Mouse (Mus musculus) CH12.LX (cell line): ENCODE measurements at regions not wholly inside any gene's neighbourhood (a gene's known extent, or its start where the extent isn't known, plus 50 kb on each side); places are given as distances from the start of the nearest gene placed in this dataset.
"Not testable (repeated sequence)": the region's sequence is repeated elsewhere in the genome, so short reads cannot be mapped to it uniquely, and the experiment has no call there.

ENCODE experiments used
- DNase-seq: peaks from one replicate; pipeline ENCODE4 v3.0.0-alpha.2; 2013; ENCODE audit errors: extremely low read depth
- H3K27ac ChIP-seq: 2 replicates; pipeline ENCODE4 v1.5.1; 2012; ENCODE audit warnings: low read depth, mild to moderate bottlenecking, control low read depth, moderate library complexity; ENCODE audit not compliant: insufficient read depth
- H3K27me3 ChIP-seq: replicated peaks from 2 replicates; pipeline ENCODE3; 2012; ENCODE audit warnings: inconsistent platforms
- H3K36me3 ChIP-seq, 2 experiments: replicated peaks in 1 of 2; 2 replicates each; pipeline versions ENCODE3 to v1.6.1; 2012; ENCODE audit warnings: inconsistent platforms in 1 of 2, low read length in 1 of 2, mild to moderate bottlenecking in 1 of 2, mixed read lengths in 1 of 2, moderate library complexity in 1 of 2; ENCODE audit not compliant: control insufficient read depth in 1 of 2, insufficient read depth in 1 of 2
- H3K4me1 ChIP-seq, 2 experiments: 2 replicates each; pipeline ENCODE4 v1.6.1; 2012; ENCODE audit warnings: inconsistent platforms in 1 of 2, moderate library complexity in 1 of 2; ENCODE audit not compliant: insufficient read depth in 2 of 2, control insufficient read depth in 1 of 2
- H3K4me2 ChIP-seq: 2 replicates; pipeline ENCODE4 v1.6.1; 2012; ENCODE audit warnings: low read depth, mild to moderate bottlenecking, control low read depth; ENCODE audit not compliant: poor library complexity, insufficient read depth, severe bottlenecking
- H3K4me3 ChIP-seq, 3 experiments: fragments of 150-350 bp in 1 of 3; sonication (generic) in 1 of 3; replicated peaks in 1 of 3; 2 replicates each; pipeline versions ENCODE3 to v1.5.1; 2011 to 2012; ENCODE audit warnings: low read depth in 2 of 3, low read length in 2 of 3, mild to moderate bottlenecking in 2 of 3, moderate library complexity in 2 of 3, control low read depth in 1 of 3, improper control_type of control experiment in 1 of 3, inconsistent platforms in 1 of 3, mixed read lengths in 1 of 3; ENCODE audit not compliant: poor library complexity in 1 of 3
- H3K79me2 ChIP-seq: replicated peaks from 2 replicates; pipeline ENCODE4 v1.6.1; 2012; ENCODE audit warnings: mild to moderate bottlenecking, moderate library complexity; ENCODE audit not compliant: control insufficient read depth, poor library complexity, insufficient read depth, severe bottlenecking; ENCODE audit errors: extremely low read depth
- H3K9ac ChIP-seq: 2 replicates; pipeline ENCODE4 v1.6.1; 2012; ENCODE audit warnings: low read depth, mild to moderate bottlenecking, control low read depth, moderate library complexity; ENCODE audit not compliant: insufficient read depth
- H3K9me3 ChIP-seq: replicated peaks from 2 replicates; pipeline ENCODE3; 2012; ENCODE audit warnings: low read length, inconsistent platforms, mixed read lengths
- BHLHE40 ChIP-seq: IDR thresholded peaks from 2 replicates; pipeline ENCODE4 v1.6.1; 2011; ENCODE audit warnings: mild to moderate bottlenecking, low read depth, low read length, improper control_type of control experiment
- CHD1 ChIP-seq: IDR thresholded peaks from 2 replicates; pipeline ENCODE4 v1.6.1; 2012; ENCODE audit warnings: low read depth, low read length, improper control_type of control experiment, inconsistent platforms
- CTCF ChIP-seq, 2 experiments: IDR thresholded peaks in 1 of 2; conservative IDR thresholded peaks in 1 of 2; 2 replicates each; pipeline ENCODE4 v1.5.1; 2011 to 2012; ENCODE audit warnings: low read depth in 2 of 2, low read length in 2 of 2, improper control_type of control experiment in 1 of 2, inconsistent platforms in 1 of 2, mild to moderate bottlenecking in 1 of 2, moderate library complexity in 1 of 2
- ELF1 ChIP-seq: IDR thresholded peaks from 2 replicates; pipeline ENCODE4 v1.6.1; 2014; ENCODE audit warnings: low read depth, mild to moderate bottlenecking, inconsistent platforms, low read length, improper control_type of control experiment
- EP300 ChIP-seq: IDR thresholded peaks from 2 replicates; pipeline ENCODE4 v1.6.1; 2011; ENCODE audit warnings: low read length, improper control_type of control experiment
- GABPA ChIP-seq: IDR thresholded peaks from 2 replicates; pipeline ENCODE4 v1.6.1; 2012; ENCODE audit warnings: low read depth, low read length, improper control_type of control experiment, inconsistent platforms; ENCODE audit not compliant: insufficient replicate concordance
- KAT2A ChIP-seq: IDR thresholded peaks from 2 replicates; pipeline ENCODE4 v1.6.1; 2012; ENCODE audit warnings: low read length, improper control_type of control experiment, inconsistent platforms; ENCODE audit not compliant: insufficient replicate concordance
- MAFK ChIP-seq: IDR thresholded peaks from 2 replicates; pipeline ENCODE4 v1.6.1; 2011; ENCODE audit warnings: low read length, improper control_type of control experiment; ENCODE audit not compliant: insufficient replicate concordance
- MAZ ChIP-seq: IDR thresholded peaks from 2 replicates; pipeline ENCODE4 v1.6.1; 2012; ENCODE audit warnings: low read depth, mild to moderate bottlenecking, inconsistent platforms, low read length, improper control_type of control experiment, moderate library complexity
- MEF2A ChIP-seq: IDR thresholded peaks from 2 replicates; pipeline ENCODE4 v1.6.1; 2014; ENCODE audit warnings: low read depth, mild to moderate bottlenecking, inconsistent platforms, low read length, improper control_type of control experiment, borderline replicate concordance
- MXI1 ChIP-seq: IDR thresholded peaks from 2 replicates; pipeline ENCODE4 v1.6.1; 2011; ENCODE audit warnings: mild to moderate bottlenecking, low read depth, low read length, improper control_type of control experiment
- MYC ChIP-seq: IDR thresholded peaks from 2 replicates; pipeline ENCODE4 v1.6.1; 2011; ENCODE audit warnings: low read depth, mild to moderate bottlenecking, improper control_type of control experiment, low read length
- POLR2A ChIP-seq: IDR thresholded peaks from 2 replicates; pipeline ENCODE4 v1.6.1; 2011; ENCODE audit warnings: low read depth, mild to moderate bottlenecking, improper control_type of control experiment, low read length
- RCOR1 ChIP-seq: conservative IDR thresholded peaks from 2 replicates; pipeline ENCODE4 v1.6.1; 2012; ENCODE audit warnings: low read depth, mild to moderate bottlenecking, inconsistent platforms, low read length, improper control_type of control experiment
- SMC3 ChIP-seq: IDR thresholded peaks from 2 replicates; pipeline ENCODE4 v1.6.1; 2011; ENCODE audit warnings: low read depth, low read length, improper control_type of control experiment
- ZC3H11A ChIP-seq: IDR thresholded peaks from 2 replicates; pipeline ENCODE4 v1.6.1; 2012; ENCODE audit warnings: low read depth, mild to moderate bottlenecking, inconsistent platforms, low read length, improper control_type of control experiment
- dilution Hi-C: fragments of 300-500 bp; cut with MboI; formaldehyde crosslinking; loops from 2 replicates; pipeline ENCODE4 v1.14.3; 2020; ENCODE audit warnings: low sequenced_read_pairs; ENCODE audit not compliant: extremely low pct_unique_long_range_greater_than_20kb, extremely low pct_ligation_motif_present
- in situ Hi-C: fragments of 300-500 bp; cut with MboI; formaldehyde crosslinking; loops from 3 replicates; pipeline ENCODE4 v1.14.3; 2019; ENCODE audit warnings: low sequenced_read_pairs, low pct_ligation_motif_present, low pct_unique_long_range_greater_than_20kb, mixed read lengths

DNA sequence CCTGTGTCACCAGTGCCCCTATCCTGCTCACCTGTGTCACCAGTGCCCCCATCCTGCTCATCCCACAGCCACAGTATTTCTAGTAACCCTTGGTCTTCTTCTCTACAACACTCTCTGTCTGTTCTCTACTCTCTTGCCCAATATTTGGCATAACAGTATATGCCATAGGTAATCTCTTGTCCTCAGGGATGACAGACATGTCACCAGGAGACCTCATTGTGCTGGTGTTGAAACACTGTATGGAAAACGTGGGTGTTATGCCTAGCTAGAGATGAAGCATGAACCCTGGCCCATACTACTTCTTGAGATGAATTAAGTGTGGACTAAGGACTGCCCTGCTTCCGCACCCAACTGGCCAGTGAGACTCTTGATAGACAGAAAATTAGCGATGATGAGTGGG, 241.4 kb downstream of the Bcl11a start:
- H3K4me1 ChIP-seq, result no peaks in the 10 kb centered on the region
- no peak for TF ChIP-seq MEF2A
- no peak for TF ChIP-seq ZC3H11A
- TF ChIP-seq KAT2A, result no peak
- TF ChIP-seq MAFK, result no peak
- no peak for TF ChIP-seq CTCF (conservative IDR thresholded peaks at IDR 0.05 in 1 of 2, IDR thresholded peaks at IDR 0.05 in 1 of 2; ENCODE audit: low read depth in 2 of 2, low read length in 2 of 2)
- no peak for TF ChIP-seq POLR2A
- no peak for TF ChIP-seq MYC
- TF ChIP-seq, all 38 proteins: peak for 0

DNA sequence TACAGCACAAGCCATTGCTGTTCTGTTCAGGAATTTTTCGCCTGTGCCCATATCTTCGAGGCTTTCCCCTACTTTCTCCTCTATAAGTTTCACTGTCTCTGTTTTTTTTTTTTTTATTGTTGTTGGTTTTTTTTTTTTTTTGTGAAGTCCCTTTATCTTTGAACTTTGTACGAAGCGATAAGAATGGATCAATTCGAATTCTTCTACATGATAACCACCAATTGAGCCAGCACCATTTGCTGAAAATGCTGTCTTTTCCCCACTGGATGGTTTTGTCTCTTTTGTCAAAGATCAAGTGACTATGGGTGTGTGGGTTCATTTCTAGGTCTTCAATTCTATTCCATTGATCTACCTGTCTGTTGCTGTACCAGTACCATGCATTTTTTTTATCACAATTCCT, 244.6 kb downstream of the Bcl11a start:
- H3K4me1 ChIP-seq, H3K27me3 ChIP-seq, H3K4me2 ChIP-seq, H3K9me3 ChIP-seq, H3K36me3 ChIP-seq, dilution Hi-C loops, DNase-seq, H3K4me3 ChIP-seq, in situ Hi-C loops, H3K9ac ChIP-seq, H3K79me2 ChIP-seq, H3K27ac ChIP-seq: not testable (repeated sequence)

More for the DNA sequence above, 241.4 kb downstream of the Bcl11a start:
- Histone ChIP-seq H3K9ac (no peak overlapping the region), H3K36me3 (no peaks in the 10 kb centered on the region), H3K79me2 (no peaks in the 10 kb centered on the region), H3K4me2 (no peak overlapping the region), H3K9me3 (no peaks in the 10 kb centered on the region), H3K4me3 (no peak overlapping the region), H3K27ac (no peak overlapping the region), H3K27me3 (no peaks in the 10 kb centered on the region)
- in situ Hi-C loops (no loop called here), dilution Hi-C loops (no loop called here)
- no peak for DNase-seq

DNA sequence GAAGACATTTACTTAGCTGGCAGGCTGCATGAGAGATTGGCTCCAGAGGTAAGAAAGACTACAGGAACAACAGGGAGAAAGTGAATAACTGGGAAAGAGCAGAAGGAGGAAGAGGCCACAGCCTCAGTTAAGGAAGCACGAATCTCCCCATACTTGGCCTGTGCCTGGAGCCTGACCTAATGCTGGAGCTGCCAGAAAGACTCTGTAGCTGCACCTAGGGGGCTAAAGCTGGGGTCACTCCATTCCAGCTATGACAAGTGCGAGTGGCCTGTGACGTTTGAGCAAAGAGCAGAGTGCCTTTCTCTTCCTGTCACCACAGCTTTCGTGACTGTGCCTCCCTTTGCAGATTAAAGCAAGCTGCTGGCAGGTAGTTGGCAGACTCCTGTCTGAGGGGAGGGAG, 250.6 kb downstream of the Bcl11a start:
- Histone ChIP-seq H3K79me2 (no peaks in the 10 kb centered on the region), H3K27me3 (no peaks in the 10 kb centered on the region), H3K4me3 (no peak overlapping the region), H3K27ac (no peak overlapping the region), H3K36me3 (no peaks in the 10 kb centered on the region), H3K9ac (no peak overlapping the region), H3K4me1 (0 out of 4 replicates have a peak, but pooled peaks cover 0 to 7% of the 10 kb centered on the region in 2 experiments), H3K9me3 (no peaks in the 10 kb centered on the region), H3K4me2 (no peak overlapping the region)
- TF ChIP-seq POLR2A (no peak), KAT2A (no peak), BHLHE40 (no peak), MXI1 (no peak), SMC3 (no peak), RCOR1 (no peak), MAZ (no peak), MAFK (no peak), ELF1 (no peak), GABPA (no peak), MEF2A (no peak), EP300 (no peak), CHD1 (no peak)
- no peak for DNase-seq
- in situ Hi-C loops, result no loop called here
- dilution Hi-C loops, result no loop called here
